Mouse (Mus musculus) CD4-positive, CD25-positive, alpha-beta regulatory T cell, adult 4 months (primary cell): ENCODE data around the gene Aifm1. TPM values are rescaled to one million over a fixed set of nuclear protein-coding genes. Genes with fewer than 3 reads are reported as not detected.

Source experiments
- polyA plus RNA-seq, 2 experiments: library from polyadenylated mRNA; unstranded; fragments of 100-300 nt; shearing (Covaris generic); gene quantifications; one replicate each; pipeline ENCODE4 v1.2.1; 2017

Aifm1 gene
- polyA plus RNA-seq, 2 experiments from 2014 or later, result 26.6 to 46.0 TPM

Other genes with a start within 250 kb of the Aifm1 start
- 1 to 10 TPM; 2.3 to 2.7 TPM for gene Bcorl1, start 172.2 kb downstream of the Aifm1 start, polyA plus RNA-seq
- gene Elf4, start 50.4 kb downstream of the Aifm1 start, polyA plus RNA-seq, result 10 to 100 TPM; 24.7 to 25.4 TPM
- 1 to 10 TPM in 1 of 2 experiments, under 1 TPM in 1; 0.28 to 1.5 TPM for gene Rab33a, start 5.7 kb upstream of the Aifm1 start, polyA plus RNA-seq
- gene Zfp280c, start 80.9 kb upstream of the Aifm1 start, polyA plus RNA-seq, result 10 to 100 TPM; 16.1 to 20.8 TPM
- gene Slc25a14, start 109.8 kb upstream of the Aifm1 start, polyA plus RNA-seq, result 10 to 100 TPM; 10.0 to 10.4 TPM
- not detected for gene Gpr119, start 160.9 kb upstream of the Aifm1 start, polyA plus RNA-seq
- gene Rbmx2, start 181.4 kb upstream of the Aifm1 start, polyA plus RNA-seq, result 10 to 100 TPM in 1 of 2 experiments, 1 to 10 TPM in 1; 5.3 to 20.4 TPM